Mouse (Mus musculus): ENCODE measurements around the gene Doc2g.
"Not testable (repeated sequence)": the region's sequence is repeated elsewhere in the genome, so short reads cannot be mapped to it uniquely, and the experiment has no call there.

Doc2g gene

DNA sequence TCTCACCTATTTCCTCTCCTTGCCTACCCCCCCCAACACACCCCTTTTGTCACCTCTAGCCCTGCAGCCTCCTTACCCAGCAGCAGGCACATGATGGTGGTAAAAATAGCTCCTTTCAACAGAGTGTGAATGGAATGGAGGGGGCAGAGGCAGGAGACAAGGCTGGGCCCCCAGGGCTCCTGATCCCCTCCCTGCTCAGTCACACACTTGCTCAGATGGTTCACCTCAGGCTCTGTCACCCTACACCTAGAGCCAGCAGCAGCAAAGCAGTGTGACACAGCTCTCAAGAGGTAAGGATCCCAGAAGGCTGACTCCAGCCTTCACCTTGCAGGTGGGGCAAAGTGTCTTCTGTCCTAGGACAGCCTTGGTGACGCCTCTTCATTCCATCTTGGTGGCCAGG is at the start of gene Doc2g:
Gene Doc2g (plus strand): TSS at position 202 of the 400 bp plus-strand sequence.
- in situ Hi-C loops (cut with MboI, MseI), result no loop called here

DNA sequence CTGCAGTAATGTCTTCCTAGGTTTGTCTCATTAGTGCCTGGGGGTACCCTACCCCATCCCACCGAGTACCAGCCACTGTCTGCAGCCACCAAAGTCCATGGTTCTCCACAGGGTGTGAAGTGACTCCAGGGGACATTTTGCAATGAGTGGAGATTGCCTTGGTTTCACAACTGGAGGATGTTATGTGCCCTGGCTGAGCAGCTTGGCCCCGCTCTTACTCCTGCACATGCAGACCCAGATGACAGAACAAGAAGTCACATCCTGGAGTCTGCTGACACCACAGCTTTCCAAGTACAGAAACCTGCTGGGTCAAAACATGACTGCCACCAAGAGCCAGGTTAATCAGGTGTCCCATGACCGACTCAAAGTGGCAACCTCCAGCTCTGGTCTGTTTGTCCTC is 48.1 kb upstream of the Doc2g start:
- in situ Hi-C loops (cut with MboI, MseI), result no loop called here

DNA sequence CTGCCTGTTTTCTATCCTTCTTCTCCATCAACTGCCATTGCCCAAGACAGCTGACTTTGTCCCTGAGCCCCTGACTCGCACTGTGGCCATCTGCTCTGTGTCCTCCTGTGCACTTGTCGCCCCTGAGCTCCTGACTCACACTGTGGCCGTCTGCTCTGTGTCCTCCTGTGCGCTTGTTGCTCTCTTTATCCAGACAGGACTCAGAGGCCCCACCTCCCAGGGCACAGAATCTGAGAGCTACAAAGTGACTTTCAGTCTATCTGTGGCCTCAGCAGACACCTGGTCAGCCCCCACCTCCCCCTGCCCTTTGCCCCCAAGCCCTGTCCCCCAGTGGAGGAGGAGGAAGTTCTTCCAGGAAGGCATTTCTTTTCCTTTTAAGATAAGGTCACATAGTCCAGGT is 47.3 kb upstream of the Doc2g start:
- in situ Hi-C loops (cut with MboI, MseI), result no loop called here

DNA sequence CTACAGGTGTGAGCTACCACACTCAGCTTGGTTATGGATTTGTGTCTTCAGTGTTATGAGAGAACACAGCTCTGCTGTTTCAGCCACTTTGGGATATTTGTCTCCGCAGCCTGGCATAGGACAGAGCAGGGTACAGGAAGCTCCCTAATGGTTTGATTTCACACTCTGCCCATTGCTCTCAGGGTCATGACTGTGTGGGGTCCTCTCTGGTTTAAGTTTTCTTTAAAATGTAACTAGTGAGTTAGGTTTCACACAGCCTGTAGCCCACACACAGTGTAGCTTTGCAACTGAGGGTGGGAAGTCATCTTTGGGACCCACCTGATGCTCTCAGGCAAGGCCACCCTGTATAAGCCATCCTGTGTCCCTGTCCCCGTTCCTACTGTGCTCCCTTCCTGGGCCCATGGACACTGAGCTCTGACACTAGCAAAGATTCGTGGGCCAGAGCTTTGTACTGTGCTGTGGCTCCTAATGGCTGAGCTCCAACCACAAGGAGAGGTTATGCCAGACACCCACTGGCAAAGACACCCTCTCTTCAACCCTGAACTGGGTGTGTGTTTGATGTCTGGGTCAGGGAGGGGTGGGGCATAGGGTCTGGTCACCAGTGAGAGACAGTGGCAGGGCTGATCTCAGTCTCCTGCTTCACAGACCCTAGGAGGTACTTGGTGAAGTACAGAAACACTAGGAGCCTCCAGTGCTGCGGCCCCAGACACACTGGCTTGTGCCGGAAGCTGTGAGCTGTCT is 45.6 kb upstream of the Doc2g start:
- in situ Hi-C loops (cut with MboI, MseI), result not testable (repeated sequence)

DNA sequence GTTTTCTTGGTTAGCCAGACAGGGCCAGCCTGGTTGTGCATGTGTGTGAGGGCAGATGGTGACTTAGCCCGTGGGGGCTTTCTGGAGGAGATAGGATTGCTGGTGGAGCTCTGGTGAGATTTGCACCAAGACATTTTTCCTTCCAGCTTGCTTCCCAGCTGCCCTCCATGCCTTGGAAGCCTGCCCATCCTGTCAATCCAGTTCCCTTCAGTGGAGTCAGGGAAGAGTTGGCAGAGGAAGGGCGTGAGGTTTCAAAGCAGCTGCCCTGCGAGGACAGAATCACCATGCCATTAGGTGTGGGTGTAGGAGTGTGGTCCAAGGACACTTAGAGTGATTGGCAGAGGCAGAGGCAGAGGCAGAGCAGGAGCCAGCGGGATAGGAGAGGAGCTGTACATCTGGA is 44.6 kb upstream of the Doc2g start, which contains the start of gene Aldh3b3:
Gene Aldh3b3 (plus strand): TSS at position 176 of the 400 bp plus-strand sequence.
- in situ Hi-C loops (cut with MboI, MseI), result no loop called here

DNA sequence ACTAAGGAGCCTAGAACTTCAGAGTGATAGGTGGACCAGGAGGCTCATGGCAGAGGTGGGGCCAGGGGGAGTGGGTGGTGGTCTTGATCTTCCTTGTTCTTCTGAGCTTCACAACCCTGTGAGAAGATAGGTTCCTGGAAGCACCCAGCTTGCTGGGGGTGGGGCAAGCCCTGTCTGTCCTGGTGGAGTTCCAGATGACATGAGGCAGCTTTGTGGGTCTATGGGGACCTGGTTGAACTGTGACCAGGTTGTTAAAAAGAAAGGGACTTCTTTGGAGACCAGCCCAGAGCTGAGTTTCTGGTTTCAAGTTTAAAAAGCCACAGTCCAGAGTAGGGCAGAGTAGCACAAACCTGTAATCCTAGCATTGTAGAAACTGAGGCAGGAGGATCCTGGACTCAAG is 44.1 kb upstream of the Doc2g start:
- in situ Hi-C loops (cut with MboI, MseI), result no loop called here

DNA sequence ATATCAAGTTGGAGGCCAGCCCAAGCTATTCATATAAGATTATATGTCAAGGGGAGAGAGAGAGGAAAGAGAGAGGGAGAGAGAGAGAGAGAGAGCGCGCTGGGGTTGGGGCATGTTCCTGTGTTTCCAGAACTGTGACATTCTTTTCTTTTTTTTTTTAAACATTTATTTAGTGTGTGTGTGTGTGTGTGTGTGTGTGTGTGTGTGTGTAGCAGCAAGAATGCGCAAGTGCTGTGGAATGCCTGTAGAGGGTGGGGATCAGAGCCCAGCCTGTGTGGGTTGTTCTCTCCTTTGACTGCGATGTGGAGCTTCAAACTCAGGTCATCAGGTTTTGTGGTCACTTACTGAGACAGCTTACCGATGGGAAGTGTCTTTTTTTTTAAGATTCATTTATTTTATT is 42.9 kb upstream of the Doc2g start:
- in situ Hi-C loops (cut with MboI, MseI), result no loop called here

DNA sequence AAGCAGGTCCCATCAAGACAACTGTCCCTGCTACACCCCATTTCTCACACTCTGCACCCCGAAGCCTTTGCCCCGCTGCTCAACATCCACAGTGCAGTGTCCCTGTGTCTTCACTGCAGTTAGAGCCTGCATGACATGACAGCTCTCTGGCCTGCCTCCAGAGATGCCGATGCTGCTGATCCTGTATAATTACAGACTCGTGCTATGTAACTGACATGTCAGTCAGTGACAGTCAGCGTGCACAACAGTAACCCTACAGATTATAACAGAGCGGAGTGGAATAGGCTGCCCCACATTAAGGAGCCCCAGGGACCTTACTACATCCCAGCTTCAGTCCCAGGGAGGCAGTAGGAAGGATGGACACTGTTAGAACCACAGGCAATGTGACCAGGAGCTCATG is 41.3 kb upstream of the Doc2g start:
- in situ Hi-C loops (cut with MboI, MseI), result not testable (repeated sequence)

DNA sequence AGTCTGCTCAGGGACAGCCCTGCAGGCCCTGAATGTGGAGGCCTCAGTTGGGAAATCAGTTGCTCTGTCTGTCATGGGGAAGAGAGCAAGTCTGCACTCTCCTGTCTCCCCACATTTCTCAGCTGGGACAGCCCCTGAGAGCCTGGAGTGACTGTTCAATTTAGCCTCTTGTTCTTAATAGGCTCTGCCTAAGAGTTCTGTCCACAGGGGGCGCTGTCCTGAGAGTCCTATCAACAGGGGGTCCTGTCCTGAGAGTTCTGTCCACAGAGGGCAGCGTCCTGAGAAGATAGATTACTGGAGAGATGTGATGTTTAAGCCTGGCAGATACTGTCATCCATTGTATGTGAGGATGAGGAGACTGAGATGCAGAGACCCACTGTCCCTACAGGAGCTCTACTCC is 40.6 kb upstream of the Doc2g start:
- in situ Hi-C loops (cut with MboI, MseI), result no loop called here

DNA sequence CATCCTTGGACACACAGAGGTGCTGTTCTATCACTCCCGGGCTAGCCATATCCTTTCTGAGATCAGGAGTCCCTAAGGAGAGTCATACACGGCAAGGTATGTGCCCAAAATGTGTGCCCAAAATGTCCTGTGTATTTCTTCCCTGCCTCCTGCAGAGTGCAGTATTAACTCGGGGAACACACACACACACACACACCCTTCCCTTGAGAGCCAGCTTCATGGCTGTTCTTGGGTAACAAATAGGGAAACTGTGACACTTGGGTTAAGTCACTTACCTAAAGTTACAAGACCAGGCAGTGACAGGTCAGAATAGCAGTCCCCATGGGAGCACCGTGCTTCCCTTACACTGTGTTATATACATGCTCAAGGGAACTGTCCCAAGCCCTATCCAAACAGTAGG is 39.1 kb upstream of the Doc2g start:
- in situ Hi-C loops (cut with MboI, MseI), result no loop called here

DNA sequence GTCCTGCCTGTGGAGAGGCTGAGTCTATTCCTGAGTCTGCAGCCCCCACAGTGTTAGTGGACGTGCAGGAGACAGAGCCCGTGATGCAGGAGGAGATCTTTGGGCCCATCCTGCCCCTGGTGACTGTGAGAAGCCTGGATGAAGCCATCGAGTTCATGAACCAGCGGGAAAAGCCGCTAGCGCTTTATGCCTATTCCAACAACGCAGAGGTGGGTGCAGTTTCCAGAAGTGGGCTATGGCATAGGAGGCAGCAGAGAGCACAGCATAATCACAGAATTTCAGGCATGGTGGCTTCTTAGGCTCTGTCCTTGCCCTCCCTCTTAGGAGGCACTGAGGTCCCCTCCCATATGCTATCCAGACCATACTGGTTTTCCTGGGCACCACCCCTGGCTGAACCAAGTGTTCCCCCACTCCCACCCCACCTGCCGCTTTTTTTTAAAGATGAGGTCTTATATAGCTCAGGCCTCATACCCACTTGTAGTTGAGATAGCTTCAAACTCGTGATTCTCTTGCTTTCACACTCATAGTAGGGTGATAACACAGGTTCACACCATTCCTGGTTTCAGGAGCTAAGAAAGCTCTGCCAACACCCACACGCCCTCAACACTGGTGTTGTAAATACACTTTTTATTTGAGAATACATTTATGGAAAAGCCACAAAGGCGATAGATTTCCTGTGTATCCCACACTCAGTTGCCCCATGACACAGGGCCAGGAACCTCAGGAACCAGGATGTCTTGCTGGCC is 36.6 kb upstream of the Doc2g start:
- in situ Hi-C loops (cut with MboI, MseI), result no loop called here

DNA sequence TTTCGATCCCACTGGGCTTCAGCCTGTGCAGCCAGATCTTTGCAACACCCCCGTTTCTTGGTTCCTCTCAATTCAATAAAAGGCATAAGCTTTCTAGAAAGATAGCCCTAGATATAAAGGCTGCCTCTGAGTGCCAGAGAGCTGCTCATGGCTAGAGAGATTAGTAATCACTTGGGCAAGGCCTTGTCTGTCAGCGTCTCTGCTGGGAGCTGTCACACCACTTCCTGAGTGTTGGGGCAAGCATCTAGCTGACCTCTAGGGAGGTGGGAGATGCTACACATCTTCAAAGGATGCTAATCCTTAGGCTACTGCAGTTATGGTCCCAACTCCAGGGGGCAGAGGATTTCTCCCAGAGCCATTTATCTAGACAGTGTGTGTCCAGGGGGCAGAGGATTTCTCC is 35.9 kb upstream of the Doc2g start:
- in situ Hi-C loops (cut with MboI, MseI), result no loop called here

DNA sequence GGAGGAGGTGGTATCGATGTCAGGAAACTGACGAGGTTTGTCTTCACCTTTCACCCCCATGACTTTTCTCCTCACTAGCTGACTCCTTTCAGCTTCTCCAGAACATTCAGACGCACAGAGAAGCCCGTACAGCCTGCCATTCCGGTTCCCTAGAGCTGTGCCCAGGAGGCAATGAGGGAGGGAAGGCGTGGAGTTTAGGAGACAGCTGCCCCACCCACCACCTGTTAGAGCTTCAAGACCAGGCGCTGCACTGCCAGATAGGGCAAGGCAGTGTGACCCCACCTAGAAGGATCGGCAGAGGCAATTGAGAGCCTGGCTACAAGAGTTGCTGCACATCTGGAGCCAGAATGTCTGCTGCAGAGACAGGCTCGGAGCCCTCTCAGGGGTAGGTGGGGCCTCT is 30.9 kb upstream of the Doc2g start, which contains the start of gene Aldh3b2:
Gene Aldh3b2 (plus strand): TSS at position 100 of the 400 bp plus-strand sequence.
- in situ Hi-C loops (cut with MboI, MseI), result no loop called here

DNA sequence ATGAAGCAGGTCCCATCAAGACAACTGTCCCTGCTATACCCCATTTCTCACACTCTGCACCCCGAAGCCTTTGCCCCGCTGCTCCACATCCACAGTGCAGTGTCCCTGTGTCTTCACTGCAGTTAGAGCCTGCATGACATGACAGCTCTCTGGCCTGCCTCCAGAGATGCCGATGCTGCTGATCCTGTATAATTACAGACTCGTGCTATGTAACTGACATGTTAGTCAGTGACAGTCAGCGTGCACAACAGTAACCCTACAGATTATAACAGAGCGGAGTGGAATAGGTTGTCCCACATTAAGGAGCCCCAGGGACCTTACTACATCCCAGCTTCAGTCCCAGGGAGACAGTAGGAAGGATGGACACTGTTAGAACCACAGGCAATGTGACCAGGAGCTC is 28.5 kb upstream of the Doc2g start:
- in situ Hi-C loops (cut with MboI, MseI), result not testable (repeated sequence)

DNA sequence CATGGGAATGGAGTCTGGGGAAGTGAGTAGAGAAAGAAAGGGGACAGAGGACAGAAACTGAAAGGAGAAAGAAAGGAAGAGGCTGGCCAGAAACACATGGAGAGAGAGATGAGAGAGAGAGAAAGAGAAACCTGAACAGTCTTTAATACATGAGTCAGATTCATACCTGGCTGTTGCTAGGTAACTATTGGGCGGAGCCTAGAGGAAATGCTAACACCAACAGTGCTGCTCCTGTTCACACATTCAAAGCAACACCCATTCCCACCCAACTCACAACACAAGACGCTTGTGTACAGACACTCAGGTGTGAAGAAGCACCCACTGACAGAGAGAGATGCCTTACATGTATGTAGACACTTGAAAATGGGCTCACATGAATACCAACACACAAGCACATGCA is 27.2 kb upstream of the Doc2g start:
- in situ Hi-C loops (cut with MboI, MseI), result no loop called here

DNA sequence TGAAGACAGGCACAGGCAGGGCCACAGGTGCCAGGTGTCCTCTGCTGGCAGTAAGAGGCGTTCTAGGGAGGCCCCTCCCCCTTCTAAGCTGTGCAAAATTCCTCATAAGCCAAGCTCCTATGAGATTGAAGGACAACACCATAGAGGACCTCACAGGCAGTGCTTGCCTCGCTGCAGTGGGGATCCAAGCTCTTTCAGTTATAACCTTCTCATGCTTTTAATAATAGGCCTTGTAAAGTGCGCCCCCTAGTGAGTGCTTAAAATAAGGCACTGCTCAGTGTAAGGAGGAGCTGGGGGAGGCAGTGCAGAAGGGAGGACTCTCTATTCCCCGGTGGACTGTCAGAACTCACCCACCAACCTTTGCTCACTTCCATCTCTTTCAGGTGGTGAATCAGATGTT is 22.8 kb upstream of the Doc2g start:
- in situ Hi-C loops (cut with MboI, MseI), result loop anchor here in 1 of 2 experiments (5.0 kb wide), 1 partner anchor 38 kb away; no protein-coding TSS in a partner anchor

DNA sequence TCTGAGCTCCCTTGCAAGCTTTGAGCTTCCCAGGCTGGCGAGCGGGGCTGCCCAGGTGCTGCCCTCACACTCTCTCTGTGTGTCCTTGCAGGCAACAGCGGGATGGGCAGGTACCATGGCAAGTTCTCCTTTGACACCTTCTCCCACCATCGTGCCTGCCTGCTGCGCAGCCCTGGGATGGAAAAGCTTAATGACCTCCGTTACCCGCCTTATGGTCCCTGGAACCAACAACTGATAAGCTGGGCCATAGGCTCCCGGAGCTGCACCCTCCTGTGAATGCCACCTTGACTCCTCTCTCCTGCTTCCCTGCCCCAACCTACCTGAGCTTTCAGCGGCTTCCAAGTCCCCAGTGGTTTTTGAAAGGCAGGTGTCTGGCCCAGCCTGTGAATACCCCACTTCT is 22.2 kb upstream of the Doc2g start:
- in situ Hi-C loops (cut with MboI, MseI), result loop anchor here in 1 of 2 experiments (5.0 kb wide), 1 partner anchor 39 kb away; no protein-coding TSS in a partner anchor

DNA sequence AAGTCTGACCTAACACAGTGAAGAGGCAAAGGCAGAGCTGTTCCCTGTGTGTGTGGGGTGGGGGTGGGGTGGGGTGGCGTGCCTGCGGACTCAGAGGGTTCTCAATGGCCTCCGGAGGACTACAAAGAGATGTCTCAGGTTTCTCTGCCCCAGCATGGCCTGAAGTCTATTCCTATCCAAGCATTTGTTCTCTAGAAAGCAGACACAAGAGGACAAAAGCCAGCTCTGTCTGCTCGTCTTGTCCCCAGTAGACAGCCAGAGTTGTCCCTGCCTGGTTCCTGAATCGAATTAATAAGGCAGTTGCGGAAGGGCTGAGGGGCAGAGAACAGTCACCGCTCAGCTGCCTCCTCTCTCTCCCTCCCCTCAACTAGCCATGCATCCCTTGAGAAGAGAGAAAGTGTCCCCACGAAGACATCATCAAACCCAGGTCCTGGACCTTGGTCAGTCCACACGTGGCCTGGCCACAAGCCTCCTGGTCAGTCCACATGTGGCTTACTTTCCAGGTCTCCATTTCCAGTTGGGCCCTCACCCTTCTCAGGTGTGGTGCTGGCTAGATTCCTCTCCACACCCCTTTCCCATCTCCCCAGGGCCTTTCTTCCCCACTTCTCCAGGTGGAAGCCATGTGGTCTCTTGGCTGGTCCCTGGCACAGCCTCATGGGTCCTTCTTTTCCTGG is 19.4 kb upstream of the Doc2g start:
- in situ Hi-C loops (cut with MboI, MseI), result loop anchor here in 1 of 2 experiments (5.0 kb wide), 1 partner anchor 41 kb away; no protein-coding TSS in a partner anchor

DNA sequence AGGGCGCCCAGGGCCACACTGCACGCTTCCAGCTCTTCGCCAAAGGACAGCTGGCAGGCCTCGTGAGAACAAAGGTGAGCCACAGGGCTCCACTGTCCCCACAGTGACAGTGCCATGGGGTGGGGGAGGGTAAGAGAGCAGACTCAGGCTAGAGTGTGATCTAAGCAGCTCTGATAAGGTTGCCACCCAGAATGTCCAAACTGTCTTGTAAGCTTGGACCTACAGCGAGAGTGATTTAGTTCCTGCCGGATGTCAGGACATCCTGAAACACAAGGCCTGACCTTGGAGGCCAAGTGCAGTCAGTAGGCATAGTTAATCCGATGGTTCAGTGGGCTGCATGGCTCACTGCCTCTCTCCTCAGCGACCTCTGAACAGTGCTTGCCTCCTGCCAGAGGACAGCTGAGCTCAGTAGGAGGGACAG is 17.8 kb upstream of the Doc2g start:
- in situ Hi-C loops (cut with MboI, MseI), result no loop called here

DNA sequence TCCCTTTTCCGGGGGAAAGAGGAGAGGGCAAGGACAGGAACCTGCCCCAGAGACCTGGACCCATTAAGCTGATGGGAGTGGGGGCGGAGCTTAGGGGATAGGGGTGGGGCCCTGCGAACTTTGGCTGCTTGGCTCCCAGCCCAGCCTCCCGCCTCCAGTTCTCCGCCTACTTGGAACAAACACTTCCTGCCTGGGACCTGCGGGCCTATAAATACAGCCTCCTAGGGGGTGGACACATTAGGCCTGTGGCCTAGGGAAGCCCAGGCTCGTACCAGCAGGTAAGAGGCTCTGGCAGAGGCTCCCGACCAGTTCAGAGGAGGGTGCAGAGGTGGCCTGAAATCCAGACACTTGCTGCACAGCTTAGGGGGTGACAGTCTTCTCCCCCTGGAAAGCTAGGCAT is 16.8 kb upstream of the Doc2g start, which contains the start of gene Acy3:
Gene Acy3 (plus strand): TSS at position 237 of the 400 bp plus-strand sequence.
- in situ Hi-C loops (cut with MboI, MseI), result no loop called here

DNA sequence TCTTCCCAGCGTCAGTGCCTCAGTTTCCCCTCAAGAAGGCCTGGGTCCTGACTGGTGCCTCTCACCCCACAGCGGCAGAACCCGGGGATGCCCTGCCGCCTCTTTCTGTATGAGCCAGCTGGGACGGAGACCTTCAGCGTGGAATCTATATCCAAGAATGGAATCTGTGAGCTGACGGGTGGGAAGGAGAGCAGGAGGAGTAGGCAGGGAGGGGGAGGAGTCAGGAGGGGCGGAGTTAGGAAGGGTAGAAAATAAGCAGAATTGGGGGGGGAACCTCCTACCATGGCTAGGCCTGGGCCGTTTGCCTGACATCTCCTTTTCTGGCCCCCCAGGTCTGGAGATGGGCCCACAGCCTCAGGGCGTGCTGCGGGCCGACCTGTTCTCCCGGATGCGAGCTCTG is 15.0 kb upstream of the Doc2g start:
- in situ Hi-C loops (cut with MboI, MseI), result no loop called here

DNA sequence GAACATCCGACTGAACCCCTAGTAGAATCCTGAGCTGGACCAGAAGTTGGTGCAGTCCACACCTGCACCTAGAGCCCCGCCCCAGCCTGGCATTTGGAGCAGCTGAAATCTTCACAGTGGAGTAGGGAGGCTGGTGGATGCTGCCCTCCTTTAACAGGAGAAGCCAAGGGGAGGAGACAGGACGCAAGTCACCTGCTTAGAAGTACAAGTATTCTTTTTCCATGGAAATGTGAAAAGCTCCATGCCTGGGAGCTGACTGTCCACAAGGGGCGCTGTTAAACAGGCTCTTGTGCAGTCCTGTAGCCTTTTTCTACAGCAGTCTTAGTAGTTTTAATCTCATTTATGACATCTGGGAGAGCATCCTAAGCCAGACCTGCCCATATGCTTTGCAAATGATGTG is 14.4 kb upstream of the Doc2g start:
- in situ Hi-C loops (cut with MboI, MseI), result no loop called here

Measured in T-helper 17 cell (primary cell).